Mouse (Mus musculus) neural tube, embryonic 10.5 days (tissue): ENCODE results near the gene Ddx46.
"Not testable (repeated sequence)": the region's sequence is repeated elsewhere in the genome, so short reads cannot be mapped to it uniquely, and the experiment has no call there.

Source experiments
- DNase-seq: peaks from one replicate; pipeline ENCODE4 v3.0.0-alpha.2; 2017; ENCODE audit warnings: low spot score; ENCODE audit errors: extremely low spot score

The Ddx46 gene

DNA sequence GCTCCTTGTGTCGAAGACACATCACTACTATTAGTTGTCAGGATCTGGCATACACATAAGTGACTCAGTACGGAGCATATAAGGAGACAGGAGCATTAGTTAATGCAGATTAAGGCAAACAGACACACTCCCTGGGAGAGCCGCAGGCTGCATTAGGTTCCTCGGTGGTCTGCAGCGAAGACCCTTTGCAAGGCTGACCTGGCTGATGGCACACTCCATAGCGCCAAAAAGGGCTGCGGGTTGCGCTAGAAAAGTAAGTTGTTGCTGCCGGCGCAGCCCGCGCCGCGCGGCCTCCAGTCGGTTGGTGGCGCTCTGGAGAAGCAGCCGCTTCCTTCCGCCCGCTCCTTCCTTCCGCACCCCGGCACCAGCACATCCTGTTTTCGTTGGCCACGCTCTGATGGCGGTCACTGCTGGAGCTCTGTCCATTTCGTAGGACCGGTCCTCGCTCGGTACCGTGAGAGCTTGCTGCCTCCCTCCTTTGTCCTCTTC is at the start of gene Ddx46:
Gene Ddx46, plus strand, starts transcription at position 389 of the 489 bp plus-strand sequence.
- DNase-seq, result peak; percentile 89

DNA sequence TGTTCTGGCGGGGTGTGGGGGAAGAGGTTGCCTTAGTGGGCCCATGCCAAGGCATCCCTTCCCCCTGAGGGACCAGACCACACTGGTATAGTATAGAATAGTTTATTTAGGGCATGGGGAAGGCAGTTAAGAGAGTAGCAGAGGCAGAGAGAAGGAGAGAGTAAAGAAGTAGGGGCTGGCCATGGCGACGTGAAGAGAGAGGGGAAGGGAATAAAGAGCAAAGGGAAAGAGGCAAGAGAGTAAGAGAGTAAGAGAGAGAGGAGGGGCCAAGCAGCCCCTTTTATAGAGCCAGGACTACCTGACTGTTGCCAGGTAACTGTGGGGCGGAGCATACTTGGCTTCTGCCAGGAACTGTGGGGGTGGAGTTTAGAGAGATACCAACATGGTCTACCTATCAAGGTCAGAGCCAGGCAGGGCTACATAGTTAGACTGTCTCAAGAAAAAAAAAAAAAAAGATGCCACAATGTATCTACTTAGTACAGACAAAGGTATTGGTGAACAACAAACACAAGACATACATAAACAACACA is 42.8 kb upstream of the Ddx46 start:
- DNase-seq, result no peak

DNA sequence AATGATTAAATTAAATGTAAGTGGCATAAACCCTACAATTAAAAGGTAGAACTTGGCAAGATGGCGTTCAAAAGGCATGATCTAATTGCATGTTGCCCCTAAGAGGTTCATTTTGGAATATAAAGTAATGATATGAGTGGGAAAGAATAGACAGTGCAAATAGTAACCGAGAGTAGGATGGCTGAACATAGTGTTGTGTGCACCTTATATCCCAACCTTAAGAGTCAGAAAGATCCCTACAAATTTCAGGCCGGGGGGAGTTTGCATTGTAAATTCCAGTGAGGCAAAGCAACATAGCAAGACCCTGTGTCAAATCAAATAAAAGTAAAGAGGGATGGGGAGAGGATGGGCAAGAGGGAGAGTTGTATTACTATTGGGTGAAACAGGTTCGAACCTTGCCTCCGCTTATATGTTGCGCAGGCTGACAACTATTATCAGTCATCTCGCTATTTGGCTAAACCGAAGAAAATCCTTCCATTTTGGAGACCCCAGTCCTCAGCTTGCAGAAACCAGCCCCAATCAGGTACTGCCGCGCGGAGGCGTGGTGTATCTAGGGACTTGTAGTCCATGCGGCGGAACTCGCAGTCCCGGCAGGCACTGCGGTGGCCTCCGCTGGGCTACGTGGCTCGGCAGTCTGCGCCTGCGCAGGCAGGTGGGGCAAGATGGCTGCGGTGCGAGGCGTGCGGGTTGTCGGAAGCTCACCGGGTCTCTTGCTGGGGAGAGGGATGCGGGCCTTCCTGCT is 42.1 kb upstream of the Ddx46 start:
- DNase-seq, result peak; percentile 98

DNA sequence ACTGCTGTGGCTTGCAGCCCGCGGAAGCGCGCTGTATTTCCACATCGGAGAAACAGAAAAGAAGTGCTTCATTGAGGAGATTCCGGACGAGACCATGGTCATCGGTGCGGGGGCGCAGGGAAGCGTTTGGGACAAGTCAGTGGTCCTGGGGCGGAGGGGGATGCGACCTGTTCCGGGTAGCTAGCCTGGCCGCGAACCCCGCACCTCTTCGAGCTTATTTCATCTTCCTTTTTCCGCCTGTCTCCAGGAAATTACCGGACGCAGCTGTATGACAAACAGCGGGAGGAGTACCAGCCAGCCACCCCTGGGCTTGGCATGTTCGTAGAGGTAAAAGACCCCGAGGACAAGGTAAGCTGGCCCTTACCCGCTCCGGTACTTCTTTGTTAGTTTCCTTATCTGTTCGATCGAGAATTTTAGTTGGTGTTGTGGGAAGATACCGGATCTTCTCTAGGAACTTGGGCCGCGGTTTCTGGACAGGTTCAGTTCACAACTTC is 41.5 kb upstream of the Ddx46 start:
- DNase-seq, result no peak

DNA sequence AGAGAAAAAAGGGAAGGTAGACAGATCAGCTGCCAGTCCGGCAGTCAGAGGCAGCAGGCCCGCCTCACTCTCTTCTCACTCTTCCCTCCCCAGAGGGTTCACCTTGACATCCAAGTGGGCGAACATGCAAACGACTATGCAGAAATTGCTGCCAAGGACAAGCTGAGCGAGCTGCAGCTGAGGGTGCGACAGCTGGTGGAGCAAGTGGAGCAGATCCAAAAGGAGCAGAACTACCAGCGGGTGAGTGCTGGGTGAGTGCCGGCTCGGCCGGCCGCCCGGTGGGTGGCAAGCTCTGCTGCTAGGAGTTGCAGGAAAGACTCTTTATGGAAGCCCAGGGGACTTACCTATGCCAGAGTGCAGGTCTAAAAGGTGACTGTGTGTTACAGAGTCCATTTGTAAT is 39.5 kb upstream of the Ddx46 start:
- no peak for DNase-seq

DNA sequence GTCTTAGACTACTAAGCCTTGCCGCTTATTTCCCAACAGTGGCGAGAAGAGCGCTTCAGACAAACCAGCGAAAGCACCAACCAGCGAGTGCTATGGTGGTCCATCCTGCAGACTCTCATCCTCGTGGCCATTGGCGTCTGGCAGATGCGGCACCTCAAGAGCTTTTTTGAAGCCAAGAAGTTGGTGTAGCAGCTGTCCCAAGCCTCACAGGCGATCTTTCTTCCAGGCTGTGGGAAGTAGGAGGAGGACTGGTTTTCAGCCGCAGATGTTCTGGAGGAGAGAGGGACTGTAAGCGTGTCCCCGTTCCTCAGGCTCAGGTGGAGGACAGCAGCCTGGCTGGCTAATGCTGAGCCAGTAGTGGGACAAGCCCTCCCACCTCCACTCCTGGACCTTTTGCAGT is 38.0 kb upstream of the Ddx46 start:
- no peak for DNase-seq

DNA sequence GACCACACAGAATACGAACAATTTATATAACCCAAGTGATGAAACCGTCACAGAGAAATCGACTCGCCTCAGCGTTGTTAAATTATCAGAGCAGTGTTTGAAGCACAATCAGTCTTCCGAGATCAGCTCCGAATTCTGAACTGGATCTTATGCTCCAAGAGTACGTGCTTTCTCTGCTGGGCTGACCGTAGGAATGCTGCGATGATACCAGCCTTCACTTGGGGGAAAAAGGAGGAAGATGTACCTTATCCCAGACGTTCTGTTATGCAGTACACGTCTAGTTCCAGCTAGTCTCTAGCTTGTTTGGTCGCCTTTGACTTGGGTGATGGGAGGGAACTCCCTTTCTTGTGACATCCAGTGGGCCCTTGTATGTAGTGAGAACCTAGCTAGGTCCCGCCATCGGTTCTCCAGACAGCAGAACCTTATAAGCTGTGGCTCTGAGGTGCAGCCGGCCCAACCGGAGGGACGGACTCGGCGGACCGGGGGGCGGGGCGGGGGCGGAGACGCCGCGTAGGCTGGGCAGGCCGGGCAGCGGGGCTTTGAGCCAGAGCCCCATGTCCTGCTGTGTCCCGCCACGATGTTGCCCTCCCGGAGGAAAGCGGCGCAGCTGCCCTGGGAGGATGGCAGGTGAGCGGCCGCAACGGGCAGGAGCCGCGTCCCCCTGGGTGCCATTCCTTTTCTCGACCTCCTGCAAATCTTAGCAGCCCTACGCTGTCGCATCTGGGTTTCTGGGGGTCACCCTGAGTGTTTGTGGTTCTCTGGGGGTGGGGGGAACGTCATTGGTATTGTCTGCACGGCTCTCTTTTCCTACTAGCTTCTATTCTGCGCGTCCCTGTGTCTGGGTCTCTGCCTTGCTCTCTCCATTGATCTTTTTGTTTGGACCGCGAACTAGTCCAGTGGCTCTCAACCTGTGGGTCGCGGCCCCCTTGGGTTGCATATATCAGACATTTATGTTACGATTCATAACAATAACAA is 35.0 kb upstream of the Ddx46 start, which contains the start of gene B4galt7:
Gene B4galt7, plus strand, starts transcription at position 331 of the 975 bp plus-strand sequence.
- peak; percentile 80 for DNase-seq

DNA sequence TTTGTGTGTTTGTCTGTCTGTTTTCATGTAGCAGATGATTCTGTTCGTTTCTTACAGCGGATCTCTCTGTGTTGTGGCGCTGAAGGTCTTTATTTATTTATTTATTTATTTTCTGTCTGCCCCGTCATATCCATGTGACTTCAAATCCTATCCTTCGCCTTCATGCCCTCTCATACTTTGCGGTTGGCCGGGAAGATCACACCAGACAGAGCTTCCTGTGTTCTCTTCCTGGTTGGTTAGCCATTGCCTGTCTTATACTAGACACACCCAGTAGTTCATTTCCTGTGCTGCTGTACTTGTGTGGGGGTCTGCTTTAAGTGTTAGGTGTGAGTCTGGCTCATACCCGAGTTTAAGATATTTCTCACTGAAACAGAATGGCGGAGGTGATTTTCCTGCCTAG is 34.2 kb upstream of the Ddx46 start:
- DNase-seq, result no peak

DNA sequence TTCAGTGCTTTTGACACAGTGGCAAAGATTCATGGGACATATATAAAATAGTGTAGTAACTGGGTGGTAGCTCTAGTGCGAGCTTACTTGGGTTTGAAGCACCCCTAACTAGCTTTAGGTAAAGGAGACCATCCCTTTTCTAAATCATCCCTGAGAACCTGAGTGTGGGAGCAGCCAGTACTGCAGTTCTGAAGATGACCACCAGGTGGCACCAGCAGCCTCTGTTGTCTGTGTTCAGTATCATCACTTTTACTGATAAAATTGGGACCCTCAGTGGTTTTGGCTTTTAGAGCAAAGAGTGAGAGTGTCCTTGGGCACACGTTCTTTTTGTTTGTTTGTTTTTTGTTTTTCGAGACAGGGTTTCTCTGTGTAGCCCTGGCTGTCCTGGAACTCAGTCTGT is 33.2 kb upstream of the Ddx46 start:
- DNase-seq, result peak; percentile 88

DNA sequence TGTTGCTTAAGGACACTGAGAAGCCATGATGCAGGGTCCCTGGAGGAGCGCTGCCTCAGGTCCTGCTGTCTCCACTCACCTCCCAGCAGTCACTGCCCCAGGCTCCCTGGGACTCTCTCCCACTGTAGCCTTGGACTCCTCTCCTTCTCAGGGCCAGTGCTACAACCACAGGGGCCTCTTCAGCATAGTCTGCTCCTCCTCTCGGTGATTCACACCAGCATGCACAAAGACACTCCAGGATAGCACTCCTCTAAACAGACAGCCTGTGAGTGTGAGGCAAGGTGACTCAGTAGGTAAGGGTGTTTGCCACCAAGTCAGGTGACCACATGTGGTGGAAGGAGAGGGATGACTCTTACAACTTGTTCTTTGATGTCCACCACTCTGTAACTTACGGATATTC is 30.2 kb upstream of the Ddx46 start:
- DNase-seq, result no peak

DNA sequence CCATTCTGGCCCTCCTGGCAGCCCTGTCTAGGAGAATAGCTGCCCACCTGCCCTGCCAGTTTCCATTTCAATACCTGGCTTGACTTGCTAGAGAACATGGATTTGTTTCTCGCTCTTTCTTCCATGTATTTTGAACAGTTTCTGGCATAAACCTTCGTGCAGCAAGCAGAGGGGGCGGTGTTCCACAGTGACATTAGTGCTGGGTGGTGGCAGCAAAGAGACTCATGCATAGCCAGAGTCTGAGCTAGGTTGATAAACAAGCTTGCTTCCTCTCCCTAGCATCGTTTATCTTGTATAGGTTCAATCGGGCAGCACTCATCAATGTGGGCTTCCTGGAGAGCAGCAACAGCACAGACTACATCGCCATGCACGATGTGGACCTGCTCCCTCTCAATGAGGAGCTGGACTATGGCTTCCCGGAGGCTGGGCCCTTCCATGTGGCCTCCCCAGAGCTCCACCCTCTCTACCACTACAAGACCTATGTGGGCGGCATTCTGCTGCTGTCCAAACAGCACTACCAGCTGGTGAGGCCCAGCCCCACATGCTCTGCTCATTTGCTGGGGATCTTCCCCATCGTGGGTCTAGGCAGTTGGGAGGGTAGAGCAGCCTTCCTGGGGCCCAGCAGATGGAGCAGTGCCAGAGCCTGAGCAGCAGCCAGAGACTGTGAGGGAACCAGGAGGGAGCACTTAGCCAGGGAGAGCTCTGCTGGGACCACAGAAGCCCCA is 27.8 kb upstream of the Ddx46 start:
- DNase-seq, result no peak

DNA sequence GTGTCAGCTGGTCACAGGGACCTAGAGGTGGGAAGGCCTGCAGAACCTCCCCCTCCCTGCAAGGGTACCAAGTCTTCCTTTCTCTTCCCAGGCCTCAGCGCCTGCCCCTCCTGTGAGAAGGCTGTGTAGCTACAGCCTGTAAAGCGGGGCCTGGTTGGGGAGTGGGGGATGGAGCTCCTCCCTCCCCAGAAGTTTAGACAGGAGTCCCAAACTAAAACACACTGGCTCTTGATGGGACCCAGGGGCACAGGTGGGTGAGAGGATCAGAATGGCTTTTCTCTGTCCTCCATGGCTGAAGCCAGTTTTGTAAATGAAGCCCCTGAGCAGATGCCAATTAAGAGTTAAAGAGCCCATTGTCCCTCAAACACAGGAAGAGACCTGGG is 27.2 kb upstream of the Ddx46 start:
- DNase-seq, result no peak

DNA sequence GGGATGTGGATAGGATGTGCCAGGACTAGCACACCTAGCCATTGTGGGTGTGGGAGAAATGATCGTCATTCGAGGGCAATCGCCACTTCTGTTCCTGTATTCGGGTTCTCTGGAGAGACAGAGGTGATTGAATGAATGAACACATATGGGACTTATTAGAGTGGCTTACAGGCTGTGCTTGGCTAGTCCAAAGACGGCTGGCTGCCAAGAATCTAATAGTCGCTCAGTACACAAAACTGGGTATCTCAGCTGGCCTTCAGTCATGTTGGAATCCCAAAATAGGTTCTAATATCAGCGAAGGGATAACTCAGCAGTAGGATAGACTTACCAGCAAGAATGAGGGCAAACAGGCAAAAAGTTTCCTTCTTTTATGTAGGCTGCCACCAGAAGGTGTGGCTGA is 22.8 kb upstream of the Ddx46 start:
- DNase-seq, result no peak

DNA sequence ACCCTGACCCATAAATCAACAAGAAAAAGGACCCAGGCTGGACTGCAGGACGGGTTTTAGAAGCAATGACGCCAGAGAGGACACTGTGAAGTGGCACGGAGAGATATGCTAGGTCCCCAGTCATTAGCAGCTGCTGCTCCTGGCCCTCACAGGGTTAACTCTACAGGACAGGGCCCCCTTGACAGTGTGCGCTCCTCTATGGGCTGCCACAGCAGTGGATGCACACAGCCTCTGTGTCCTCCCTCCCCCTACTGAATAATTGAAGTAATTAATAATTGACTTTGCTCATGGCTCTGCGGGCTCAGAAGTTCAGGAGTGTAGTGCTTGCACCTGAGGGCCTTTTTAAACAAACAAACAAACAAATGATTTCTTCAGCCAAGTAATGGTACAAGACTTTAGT is 21.4 kb upstream of the Ddx46 start:
- no peak for DNase-seq

DNA sequence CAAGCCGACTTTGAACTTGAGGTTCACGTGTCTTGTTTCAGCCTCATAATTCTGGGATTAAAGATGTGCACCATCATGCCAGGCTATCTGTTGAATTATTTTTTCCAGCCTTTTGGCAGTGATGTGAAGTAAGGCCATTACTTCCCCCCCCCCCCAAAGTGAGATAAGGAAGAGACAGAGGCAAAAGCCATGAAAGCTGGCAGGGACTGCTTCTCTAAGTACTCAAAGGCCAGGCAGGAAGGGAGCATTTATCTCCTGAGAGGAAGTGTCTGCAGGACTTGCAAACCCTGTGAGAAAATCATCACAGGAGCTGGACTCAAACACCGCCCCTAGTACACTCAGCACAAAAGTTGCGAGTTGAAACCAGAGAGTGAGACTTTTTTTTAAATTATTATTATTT is 15.5 kb upstream of the Ddx46 start:
- no peak for DNase-seq

DNA sequence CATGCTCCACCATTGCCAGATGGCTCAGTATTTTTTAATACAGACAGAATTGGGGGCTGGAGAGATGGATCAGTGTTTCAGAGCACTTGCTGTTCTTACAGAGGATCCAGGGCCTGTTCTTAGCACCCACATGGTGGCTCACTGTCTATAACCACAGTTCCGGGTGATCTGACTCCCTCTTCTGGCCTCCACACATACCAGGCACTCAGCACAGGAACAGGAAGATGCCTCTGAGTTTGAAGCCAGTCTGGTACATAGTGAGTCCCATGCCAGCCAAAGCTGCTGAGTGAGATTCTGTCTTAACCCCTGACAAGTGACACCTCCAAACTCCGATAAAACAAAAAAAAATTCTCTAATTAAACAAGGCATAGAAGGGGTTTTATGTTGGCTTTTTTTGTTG is 14.6 kb upstream of the Ddx46 start:
- DNase-seq, result no peak

DNA sequence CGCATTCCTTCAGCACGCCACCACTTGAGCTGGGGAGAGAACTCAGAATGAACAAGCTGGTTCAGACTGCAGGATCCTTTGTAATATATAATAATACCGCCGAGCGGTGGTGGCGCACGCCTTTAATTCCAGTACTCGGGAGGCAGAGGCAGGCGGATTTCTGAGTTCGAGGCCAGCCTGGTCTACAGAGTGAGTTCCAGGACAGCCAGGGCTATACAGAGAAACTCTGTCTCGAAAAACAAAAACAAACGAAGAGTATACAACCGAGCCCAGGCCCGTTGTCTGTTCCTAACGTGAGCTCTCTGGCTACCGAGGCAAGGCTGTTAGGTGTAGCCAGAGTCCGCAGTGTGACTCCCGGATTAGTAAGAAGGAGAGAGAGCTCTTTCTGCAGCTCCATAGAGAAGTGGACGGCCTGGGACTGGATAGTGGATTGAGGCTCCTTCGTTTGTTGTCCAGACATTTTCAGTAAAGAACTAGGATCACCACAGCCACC is 12.6 kb upstream of the Ddx46 start:
- not testable (repeated sequence) for DNase-seq

DNA sequence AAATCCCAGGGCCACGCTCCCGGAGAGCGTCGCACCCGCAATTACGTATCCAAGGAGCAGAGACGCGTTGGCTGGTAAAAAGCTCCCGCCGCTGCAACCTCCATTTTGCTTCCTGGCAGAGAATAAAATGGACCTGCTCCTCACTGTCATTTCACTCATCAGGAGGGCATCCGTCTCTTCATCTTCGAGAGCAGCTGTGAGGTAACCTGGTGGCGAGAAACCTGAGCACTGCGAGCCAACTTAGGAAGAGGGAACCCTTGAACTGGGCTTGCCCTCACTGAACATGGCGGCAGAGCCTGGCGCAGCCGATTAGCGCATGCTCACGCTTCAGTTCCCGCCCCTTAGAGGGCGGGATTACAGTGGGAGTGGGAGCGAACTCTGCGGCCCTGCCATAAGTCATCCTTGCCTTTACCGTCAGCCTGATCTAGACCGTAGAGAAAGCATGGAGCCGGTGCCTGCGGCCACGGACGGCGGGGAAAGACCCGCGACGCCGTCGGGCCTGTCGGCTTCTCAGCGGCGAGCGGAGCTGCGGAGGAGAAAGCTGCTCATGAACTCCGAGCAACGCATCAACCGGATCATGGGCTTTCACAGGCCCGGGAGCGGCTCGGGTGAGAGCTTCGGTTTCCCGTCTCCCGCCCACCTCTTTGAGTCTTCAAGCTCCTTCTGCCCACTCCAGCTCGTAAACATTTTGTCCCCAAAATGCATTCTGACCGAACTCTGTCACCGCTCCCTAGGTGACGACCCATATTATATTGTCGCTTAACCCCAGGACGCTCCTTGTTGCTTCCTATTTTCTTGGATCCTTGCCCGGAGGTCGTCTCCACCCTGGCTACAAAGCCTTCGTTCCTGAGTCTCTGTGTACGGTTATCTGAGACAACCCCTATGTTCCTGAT is 11.9 kb upstream of the Ddx46 start, which contains the start of gene Caml:
Gene Caml, plus strand, starts transcription at position 357 of the 893 bp plus-strand sequence.
- DNase-seq, result peak; percentile 91

DNA sequence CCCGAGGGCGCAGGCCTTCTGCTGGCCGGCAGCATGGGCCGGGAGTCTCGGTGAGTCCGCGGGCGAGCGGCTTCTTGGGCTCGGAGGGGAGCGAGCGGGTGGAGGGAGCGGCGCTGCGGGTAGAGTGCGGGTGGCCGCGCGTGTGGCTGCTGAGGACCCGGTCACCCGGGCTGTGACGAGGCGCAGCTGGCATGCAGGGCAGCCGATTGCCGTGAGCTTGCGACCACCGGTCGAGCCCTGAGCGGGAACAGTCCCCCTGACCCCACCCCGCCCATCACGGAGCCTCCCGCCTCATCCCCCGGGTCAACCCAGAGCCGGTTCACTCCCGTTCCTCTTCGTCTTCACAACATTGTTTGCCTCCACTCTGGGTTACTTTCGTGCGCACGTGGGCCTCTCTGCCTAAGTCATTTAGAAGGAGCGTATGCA is 332 bp downstream of the Ddx46 start:
- DNase-seq, result no peak
